Mouse (Mus musculus): ENCODE results near the gene Cd8a. TPM values are rescaled to one million over a fixed set of nuclear protein-coding genes. Genes with fewer than 3 reads are reported as not detected.
"Not testable (repeated sequence)": the region's sequence is repeated elsewhere in the genome, so short reads cannot be mapped to it uniquely, and the experiment has no call there.

The Cd8a gene
- not detected for total RNA-seq (2021)
- long read RNA-seq, experiment 1 = 0 reads
- long read RNA-seq, experiment 2 = 0 reads

GRCm38 (mm10) chr6:71373249-71373775 is at the start of gene Cd8a:
Gene Cd8a (plus strand): TSS chr6:71373427.
- DNase-seq = no peak

- DNase-seq = no peak
Observed at GRCm38 (mm10) chr6:71324816-71325215, 48.4 kb upstream of the Cd8a start.

GRCm38 (mm10) chr6:71329881-71330280 is 43.3 kb upstream of the Cd8a start:
- DNase-seq = no peak

GRCm38 (mm10) chr6:71330486-71330885 is 42.7 kb upstream of the Cd8a start:
- no peak for DNase-seq

GRCm38 (mm10) chr6:71331491-71331890 is 41.7 kb upstream of the Cd8a start:
- DNase-seq = not testable (repeated sequence)

- DNase-seq = no peak
Observed at GRCm38 (mm10) chr6:71332236-71332965, 40.8 kb upstream of the Cd8a start.

GRCm38 (mm10) chr6:71333031-71333430 is 40.2 kb upstream of the Cd8a start:
- DNase-seq = no peak

GRCm38 (mm10) chr6:71333578-71334273 is 39.5 kb upstream of the Cd8a start:
- DNase-seq = no peak

GRCm38 (mm10) chr6:71337666-71338065 is 35.6 kb upstream of the Cd8a start:
- no peak for DNase-seq

- no peak for DNase-seq
Observed at GRCm38 (mm10) chr6:71338941-71339340, 34.3 kb upstream of the Cd8a start.

- no peak for DNase-seq
Observed at GRCm38 (mm10) chr6:71339351-71339750, 33.9 kb upstream of the Cd8a start.

- no peak for DNase-seq
Observed at GRCm38 (mm10) chr6:71341179-71341578, 32.0 kb upstream of the Cd8a start.

- no peak for DNase-seq
Observed at GRCm38 (mm10) chr6:71348006-71348405, 25.2 kb upstream of the Cd8a start.

GRCm38 (mm10) chr6:71351201-71351600 is 22.0 kb upstream of the Cd8a start:
- DNase-seq = no peak

- no peak for DNase-seq
Observed at GRCm38 (mm10) chr6:71352201-71352600, 21.0 kb upstream of the Cd8a start.

- no peak for DNase-seq
Observed at GRCm38 (mm10) chr6:71352866-71353427, 20.3 kb upstream of the Cd8a start.

- DNase-seq = no peak
Observed at GRCm38 (mm10) chr6:71353722-71354121, 19.5 kb upstream of the Cd8a start.

- DNase-seq = no peak
Observed at GRCm38 (mm10) chr6:71357493-71357892, 15.7 kb upstream of the Cd8a start.

GRCm38 (mm10) chr6:71360221-71360620 is 13.0 kb upstream of the Cd8a start:
- no peak for DNase-seq

GRCm38 (mm10) chr6:71360751-71361150 is 12.5 kb upstream of the Cd8a start:
- no peak for DNase-seq

- no peak for DNase-seq
Observed at GRCm38 (mm10) chr6:71361156-71361670, 12.0 kb upstream of the Cd8a start.

- no peak for DNase-seq
Observed at GRCm38 (mm10) chr6:71363995-71364394, 9.2 kb upstream of the Cd8a start.

GRCm38 (mm10) chr6:71369416-71369815 is 3.8 kb upstream of the Cd8a start:
- DNase-seq = no peak
